ENCODE assay signal across 23 mouse cellular contexts in the genomic region with DNA sequence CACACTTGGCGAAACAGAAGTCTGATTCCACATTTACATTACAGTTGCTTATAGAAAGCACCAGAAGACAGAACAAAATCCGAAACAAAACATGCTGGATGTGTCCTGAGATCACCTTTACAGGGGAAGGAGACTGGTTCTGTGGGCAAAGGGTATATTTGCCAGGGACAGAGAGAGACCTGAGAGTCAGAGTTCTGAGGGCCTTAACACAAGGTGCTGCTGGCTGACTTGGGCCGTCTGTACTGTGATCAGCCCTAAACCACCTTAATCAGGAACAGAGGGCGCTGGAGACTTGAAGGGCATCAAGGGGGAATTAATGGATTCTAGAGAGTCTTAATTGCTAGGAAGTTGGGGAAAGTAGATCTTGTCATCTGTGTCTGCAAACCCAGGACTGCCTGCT.
"Had no signal": no experiment of that assay in that cellular context is flagged by ENCODE, and none has a peak within 500 bp of the region (broad histone marks: within the 10 kb centered on the region; RNA-seq: fewer than 3 reads in every experiment).

No protein-coding gene starts in this region.

- H3K4me3 ChIP-seq: heart, embryonic 10.5 days; heart, embryonic 12.5 days; hindbrain, embryonic 13.5 days; hindbrain, embryonic 15.5 days; layer of hippocampus, adult 2 months; left cerebral cortex, adult 2 months; limb, embryonic 10.5 days; limb, embryonic 12.5 days had no signal

- DNase-seq: gastrocnemius, postnatal 14 days; gastrocnemius, postnatal 36 days; heart, adult 18-20 months; heart, postnatal 14 days; heart, postnatal 36 days; kidney, adult 18-20 months; kidney, adult 8-10 months; kidney, postnatal 25 days; kidney, postnatal 4 days; liver had no signal

- H3K27ac ChIP-seq: heart, embryonic 10.5 days; hindbrain, embryonic 13.5 days; hindbrain, embryonic 15.5 days; hindbrain, postnatal 0 days; kidney, postnatal 0 days; layer of hippocampus, adult 2 months; left cerebral cortex, adult 2 months; limb, embryonic 10.5 days; limb, embryonic 12.5 days; liver, embryonic 14.5 days had no signal

- H3K9me3 ChIP-seq: heart, embryonic 10.5 days; heart, embryonic 12.5 days; hindbrain, embryonic 13.5 days; hindbrain, embryonic 15.5 days; limb, embryonic 10.5 days; limb, embryonic 12.5 days had no signal

- H3K4me2 ChIP-seq: heart, embryonic 12.5 days; hindbrain, embryonic 13.5 days; hindbrain, embryonic 15.5 days; limb, embryonic 12.5 days; liver, embryonic 11.5 days had no signal

- H3K9ac ChIP-seq: heart, embryonic 12.5 days; hindbrain, embryonic 13.5 days; hindbrain, embryonic 15.5 days; limb, embryonic 12.5 days; liver, embryonic 14.5 days had no signal

- H3K27me3 ChIP-seq: heart, embryonic 12.5 days; hindbrain, embryonic 13.5 days; hindbrain, embryonic 15.5 days had no signal

- ATAC-seq: hindbrain, postnatal 0 days; intestine, embryonic 16.5 days had no signal
